Mouse (Mus musculus) fat pad, adult 2 months (tissue): ENCODE data around the gene Il21r.

ENCODE experiments used
- DNase-seq: peaks from one replicate; pipeline ENCODE4 v3.0.0-alpha.2; 2011; ENCODE audit warnings: low read depth, low spot score; ENCODE audit errors: extremely low read depth

The Il21r gene

GRCm38 (mm10) chr7:125637220-125638140 lies 34.3 kb downstream of the Il21r start:
- DNase-seq: no peak

GRCm38 (mm10) chr7:125638376-125638775 lies 35.1 kb downstream of the Il21r start:
- no peak for DNase-seq

- DNase-seq: no peak
Measured at GRCm38 (mm10) chr7:125638870-125639386, 35.7 kb downstream of the Il21r start.

GRCm38 (mm10) chr7:125643880-125644279 lies 40.7 kb downstream of the Il21r start:
- DNase-seq: no peak

GRCm38 (mm10) chr7:125645413-125645812 lies 42.2 kb downstream of the Il21r start:
- no peak for DNase-seq

GRCm38 (mm10) chr7:125649013-125649412 lies 45.8 kb downstream of the Il21r start:
- DNase-seq: no peak

GRCm38 (mm10) chr7:125657511-125657910 lies 54.3 kb downstream of the Il21r start:
- DNase-seq: no peak

GRCm38 (mm10) chr7:125663654-125664053 lies 60.4 kb downstream of the Il21r start:
- DNase-seq: no peak

GRCm38 (mm10) chr7:125670865-125671264 lies 67.6 kb downstream of the Il21r start:
- DNase-seq: no peak

GRCm38 (mm10) chr7:125671396-125671795 lies 68.2 kb downstream of the Il21r start:
- no peak for DNase-seq

GRCm38 (mm10) chr7:125674916-125675315 lies 71.7 kb downstream of the Il21r start:
- no peak for DNase-seq

- DNase-seq: no peak
Measured at GRCm38 (mm10) chr7:125678756-125679155, 75.5 kb downstream of the Il21r start.

GRCm38 (mm10) chr7:125679936-125680335 lies 76.7 kb downstream of the Il21r start:
- DNase-seq: peak; percentile 21
